Mouse (Mus musculus) intestine, postnatal 0 days (tissue): ENCODE results near the gene Ube2z. TPM values are rescaled to one million over a fixed set of nuclear protein-coding genes. Genes with fewer than 3 reads are reported as not detected.

ENCODE experiments used
- ATAC-seq: fragments of 200-750 bp; cut with Nextera tagmentation; 2 replicates; pipeline ENCODE4 v1.8.0; 2017; ENCODE audit warnings: mild to moderate bottlenecking, moderate TSS enrichment, moderate library complexity
- H3K27ac ChIP-seq: fragments of 300-500 bp; sonication (generic); 2 replicates; pipeline ENCODE4 v1.5.1; 2014; ENCODE audit warnings: mild to moderate bottlenecking, low read depth, low read length, moderate library complexity
- H3K27me3 ChIP-seq: fragments of 300-500 bp; sonication (generic); replicated peaks from 2 replicates; pipeline ENCODE4 v1.6.1; 2014; ENCODE audit warnings: low read length, mixed read lengths; ENCODE audit not compliant: control insufficient read depth, insufficient read depth
- H3K36me3 ChIP-seq: fragments of 300-500 bp; sonication (generic); 2 replicates; pipeline ENCODE4 v1.6.1; 2014; ENCODE audit warnings: mild to moderate bottlenecking, moderate library complexity; ENCODE audit not compliant: control insufficient read depth, insufficient read depth
- H3K4me1 ChIP-seq: fragments of 300-500 bp; sonication (generic); replicated peaks from 2 replicates; pipeline ENCODE4 v1.6.1; 2014; ENCODE audit warnings: antibody characterized with exemption, low read length, mixed read lengths; ENCODE audit not compliant: control insufficient read depth, insufficient read depth
- H3K4me2 ChIP-seq: fragments of 300-500 bp; sonication (generic); replicated peaks from 2 replicates; pipeline ENCODE4 v1.6.1; 2014; ENCODE audit warnings: low read depth, mild to moderate bottlenecking, moderate library complexity
- H3K4me3 ChIP-seq: fragments of 300-500 bp; sonication (generic); 2 replicates; pipeline ENCODE4 v1.5.1; 2014; ENCODE audit warnings: low read depth, low read length
- H3K9ac ChIP-seq: fragments of 300-500 bp; sonication (generic); 2 replicates; pipeline ENCODE4 v1.6.1; 2014; ENCODE audit warnings: mild to moderate bottlenecking, low read depth, low read length
- H3K9me3 ChIP-seq: fragments of 300-500 bp; sonication (generic); 2 replicates; pipeline ENCODE4 v1.6.1; 2016; ENCODE audit warnings: mixed run types; ENCODE audit not compliant: control insufficient read depth
- CTCF ChIP-seq: sonication (generic); IDR thresholded peaks from 2 replicates; pipeline ENCODE4 v1.5.1; 2016; ENCODE audit warnings: low read depth, mild to moderate bottlenecking, control low read depth, antibody characterized with exemption, moderate library complexity
- WGBS: fragments of 180-500 bp; shearing (Covaris S2); extraction: QIAGEN DNeasy Blood & Tissue Kit; methylation state at CpG from one replicate; pipeline ENCODE4 v1.1.7; 2014; 5-methylcytosine and 5-hydroxymethylcytosine counted together
- polyA plus RNA-seq: library from polyadenylated mRNA; unstranded; fragments of >200 nt; fragmentation: Nextera tagmentation; extraction: Ambion mirVana; gene quantifications from 2 replicates; pipeline ENCODE4 v1.2.1, GENCODE M21; 2015

Gene Ube2z
- polyA plus RNA-seq, 1 experiment from 2014 or later: 24.8 TPM

- no peaks in the 10 kb centered on the region for H3K4me1 ChIP-seq
- no peaks in the 10 kb centered on the region for H3K9me3 ChIP-seq
- peak overlapping the region; percentile 9; the same call in 1 of the 2 replicates for H3K27ac ChIP-seq
- H3K4me3 ChIP-seq: no peak overlapping the region
- no peaks in the 10 kb centered on the region for H3K27me3 ChIP-seq
- H3K9ac ChIP-seq: no peak overlapping the region
- H3K4me2 ChIP-seq: no peak overlapping the region
- WGBS: 56% methylated on average over 2 of the region's 2 CpGs
- no peak; the same call in 1 of the 2 replicates for ATAC-seq
- TF ChIP-seq CTCF: no peak
- H3K36me3 ChIP-seq: peaks cover 67% of the 10 kb centered on the region
Measured at GRCm38 (mm10) chr11:96046793-96047192, 18.4 kb downstream of the Ube2z start.

GRCm38 (mm10) chr11:96046028-96046427, 19.2 kb downstream of the Ube2z start:
- no peaks in the 10 kb centered on the region for H3K9me3 ChIP-seq
- no peaks in the 10 kb centered on the region for H3K4me1 ChIP-seq
- ATAC-seq: no peak
- TF ChIP-seq CTCF: no peak
- H3K27me3 ChIP-seq: no peaks in the 10 kb centered on the region
- H3K4me3 ChIP-seq: no peak overlapping the region
- peaks cover 60% of the 10 kb centered on the region for H3K36me3 ChIP-seq
- H3K27ac ChIP-seq: no peak overlapping the region
- 83% methylated on average over 8 of the region's 8 CpGs for WGBS
- no peak overlapping the region for H3K4me2 ChIP-seq
- H3K9ac ChIP-seq: no peak overlapping the region

GRCm38 (mm10) chr11:96044803-96045567, 20.2 kb downstream of the Ube2z start:
- TF ChIP-seq CTCF: no peak
- no peak overlapping the region for H3K4me2 ChIP-seq
- no peak overlapping the region for H3K4me3 ChIP-seq
- no peak overlapping the region for H3K27ac ChIP-seq
- ATAC-seq: no peak
- no peak overlapping the region for H3K9ac ChIP-seq
- 87% methylated on average over 11 of the region's 11 CpGs for WGBS
- no peaks in the 10 kb centered on the region for H3K9me3 ChIP-seq
- H3K27me3 ChIP-seq: no peaks in the 10 kb centered on the region
- H3K4me1 ChIP-seq: no peaks in the 10 kb centered on the region
- peaks cover 57% of the 10 kb centered on the region for H3K36me3 ChIP-seq

- no peak for TF ChIP-seq CTCF
- H3K9me3 ChIP-seq: no peaks in the 10 kb centered on the region
- H3K36me3 ChIP-seq: peaks cover 30% of the 10 kb centered on the region
- no peak overlapping the region for H3K9ac ChIP-seq
- H3K27ac ChIP-seq: no peak overlapping the region
- ATAC-seq: no peak
- H3K4me1 ChIP-seq: peaks cover 4% of the 10 kb centered on the region
- H3K4me3 ChIP-seq: no peak overlapping the region
- no peak overlapping the region for H3K4me2 ChIP-seq
- H3K27me3 ChIP-seq: no peaks in the 10 kb centered on the region
- WGBS: 18% methylated on average over 1 of the region's 1 CpGs
Measured at GRCm38 (mm10) chr11:96038560-96038959, 26.6 kb downstream of the Ube2z start.

GRCm38 (mm10) chr11:96037499-96037898, 27.7 kb downstream of the Ube2z start:
- Histone ChIP-seq H3K36me3 (peaks cover 23% of the 10 kb centered on the region), H3K4me2 (no peak overlapping the region), H3K27me3 (no peaks in the 10 kb centered on the region), H3K4me1 (peaks cover 4% of the 10 kb centered on the region), H3K4me3 (no peak overlapping the region), H3K27ac (no peak overlapping the region), H3K9me3 (no peaks in the 10 kb centered on the region), H3K9ac (no peak overlapping the region)
- no peak for TF ChIP-seq CTCF
- 73% methylated on average over 5 of the region's 5 CpGs for WGBS
- no peak for ATAC-seq

GRCm38 (mm10) chr11:96035133-96035532, 30.1 kb downstream of the Ube2z start:
- Histone ChIP-seq H3K9me3 (no peaks in the 10 kb centered on the region), H3K9ac (peak overlapping the region; percentile 79), H3K4me1 (peaks cover 4% of the 10 kb centered on the region), H3K36me3 (peaks cover 14% of the 10 kb centered on the region), H3K27ac (0 out of 2 replicates have a peak overlapping the region, but pooled peaks have one; percentile 37), H3K4me3 (peak overlapping the region; percentile 88), H3K4me2 (peak overlapping the region; percentile 87), H3K27me3 (no peaks in the 10 kb centered on the region)
- no peak for TF ChIP-seq CTCF
- no peak for ATAC-seq
- WGBS: 5% methylated on average over 6 of the region's 6 CpGs
